Comparison of ENCODE assay signal across 14 mouse cellular contexts in genomic region chr15:67545745-67546144, GRCm38 (mm10).
"Had no signal": no experiment of that assay in that cellular context is flagged by ENCODE, and none has a peak within 500 bp of the region (broad histone marks: within the 10 kb centered on the region; RNA-seq: fewer than 3 reads in every experiment).

No protein-coding gene starts in this region.

- ATAC-seq: midbrain, embryonic 15.5 days had no signal

- H3K4me3 ChIP-seq: liver, embryonic 15.5 days; midbrain, embryonic 10.5 days; midbrain, embryonic 12.5 days; midbrain, embryonic 15.5 days; neural tube, embryonic 13.5 days; stomach, embryonic 15.5 days had no signal

- H3K4me2 ChIP-seq: liver, embryonic 15.5 days; lung, embryonic 14.5 days; midbrain, embryonic 12.5 days; midbrain, embryonic 15.5 days; neural tube, embryonic 13.5 days; stomach, embryonic 15.5 days had no signal

- H3K27ac ChIP-seq: liver, embryonic 15.5 days; midbrain, embryonic 10.5 days; midbrain, embryonic 12.5 days; midbrain, embryonic 15.5 days; neural tube, embryonic 13.5 days; stomach, embryonic 15.5 days; stomach, postnatal 0 days had no signal

- H3K4me1 ChIP-seq: liver, embryonic 15.5 days; midbrain, embryonic 10.5 days; midbrain, embryonic 12.5 days; midbrain, embryonic 15.5 days; stomach, embryonic 15.5 days had no signal

- H3K36me3 ChIP-seq: liver, embryonic 15.5 days; midbrain, embryonic 10.5 days; midbrain, embryonic 12.5 days; midbrain, embryonic 15.5 days; neural tube, embryonic 13.5 days; stomach, embryonic 15.5 days had no signal

- H3K9me3 ChIP-seq: liver, embryonic 15.5 days; midbrain, embryonic 10.5 days; midbrain, embryonic 12.5 days; midbrain, embryonic 15.5 days; neural tube, embryonic 13.5 days; stomach, embryonic 15.5 days had no signal

- H3K27me3 ChIP-seq: liver, embryonic 15.5 days; midbrain, embryonic 12.5 days; midbrain, embryonic 15.5 days; neural tube, embryonic 13.5 days; stomach, embryonic 15.5 days had no signal

- DNase-seq: lung, adult 18-20 months; lung, embryonic 14.5 days; lung, postnatal 10 days; lung, postnatal 4 days; right cerebral cortex, postnatal 14 days; thymus, postnatal 14 days; thymus, postnatal 36 days had no signal

- H3K9ac ChIP-seq: liver, embryonic 15.5 days; lung, embryonic 14.5 days; midbrain, embryonic 12.5 days; midbrain, embryonic 15.5 days; neural tube, embryonic 13.5 days; stomach, embryonic 15.5 days had no signal
